9 mouse cellular contexts compared by ENCODE assay signal in the genomic region with DNA sequence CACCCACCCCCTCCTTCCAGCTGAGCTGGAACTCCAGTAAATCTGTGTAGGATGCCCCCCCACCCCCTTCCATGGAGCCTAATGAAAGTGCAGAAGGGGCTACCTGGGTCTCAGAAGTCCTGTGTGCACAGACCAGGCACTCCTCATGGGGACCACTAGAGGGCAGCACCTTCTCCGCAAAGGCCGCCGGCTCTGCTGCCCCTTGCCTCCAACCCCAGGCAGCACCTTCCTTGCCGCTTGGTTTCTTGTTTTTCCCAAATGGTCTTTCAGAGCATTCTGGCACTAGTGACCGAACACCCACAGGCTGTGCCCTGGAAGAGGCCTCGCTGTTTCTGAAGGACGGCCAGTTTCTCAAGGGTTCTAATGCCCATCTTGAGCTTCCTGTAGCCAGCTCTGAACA. TPM values are rescaled to one million over a fixed set of nuclear protein-coding genes. Genes with fewer than 3 reads are reported as not detected.
DNase-seq lines count a peak whose midpoint lies in the region; ATAC-seq and TF ChIP-seq lines count a peak whose summit lies in the region.
"Had no signal": no experiment of that assay in that cellular context is flagged by ENCODE, and none has a peak within 500 bp of the region (broad histone marks: within the 10 kb centered on the region; RNA-seq: fewer than 3 reads in every experiment).

No protein-coding gene starts in this region.

- H3K9ac ChIP-seq in ES-Bruce4 (ENCODE audit: low read depth, poor library complexity, severe bottlenecking) = no peak overlapping the region
- 0 out of 2 replicates have a peak overlapping the region, but pooled peaks have one; percentile 43 for H3K9ac ChIP-seq in intestine, embryonic 16.5 days (ENCODE audit: low read depth, low read length)
- no peak overlapping the region for H3K9ac ChIP-seq in liver, embryonic 16.5 days (ENCODE audit: low read depth, low read length)

- no peaks in the 10 kb centered on the region for H3K9me3 ChIP-seq in ES-Bruce4 (replicated peaks; ENCODE audit: control insufficient read depth, insufficient read depth, low read length, poor library complexity, severe bottlenecking)
- no peaks in the 10 kb centered on the region for H3K9me3 ChIP-seq in intestine, embryonic 16.5 days (ENCODE audit: control insufficient read depth, low read length)
- H3K9me3 ChIP-seq in liver, embryonic 16.5 days (replicated peaks; ENCODE audit: control insufficient read depth, low read length) = no peaks in the 10 kb centered on the region

- 2% methylated on average over 7 of the region's 7 CpGs for WGBS in cerebellum, adult 2 months
- 7% methylated on average over 7 of the region's 7 CpGs for WGBS in intestine, embryonic 16.5 days
- 3% methylated on average over 7 of the region's 7 CpGs for WGBS in liver, embryonic 16.5 days (ENCODE audit: insufficient replicate concordance)

- peak; percentile 94 for TF ChIP-seq CTCF in ES-Bruce4 (IDR thresholded peaks at IDR 0.05; ENCODE audit: low read depth, low read length)
- peak; percentile 81 for TF ChIP-seq CTCF in cerebellum, adult 2 months (IDR thresholded peaks at IDR 0.05; ENCODE audit: borderline replicate concordance, insufficient read depth, low read depth, low read length)

- peak overlapping the region; percentile 36 for H3K4me3 ChIP-seq in ES-Bruce4 (ENCODE audit: low read depth, low read length)
- H3K4me3 ChIP-seq in cerebellum, adult 2 months (replicated peaks; ENCODE audit: insufficient read depth, low read depth, low read length) = no peak overlapping the region
- H3K4me3 ChIP-seq in intestine, embryonic 16.5 days (ENCODE audit: low read length) = 0 out of 2 replicates have a peak overlapping the region, but pooled peaks have one; percentile 14
- H3K4me3 ChIP-seq in liver, embryonic 16.5 days (ENCODE audit: low read depth, low read length) = no peak overlapping the region

- H3K36me3 ChIP-seq in ES-Bruce4 (ENCODE audit: control insufficient read depth, insufficient read depth, low read length, poor library complexity, severe bottlenecking) = no peaks in the 10 kb centered on the region
- H3K36me3 ChIP-seq in intestine, embryonic 16.5 days (ENCODE audit: control insufficient read depth, insufficient read depth, low read length) = no peaks in the 10 kb centered on the region
- no peaks in the 10 kb centered on the region for H3K36me3 ChIP-seq in liver, embryonic 16.5 days (ENCODE audit: control insufficient read depth, insufficient read depth)

- H3K4me2 ChIP-seq in intestine, embryonic 16.5 days (ENCODE audit: low read depth, low read length) = peak overlapping the region; percentile 48
- peak overlapping the region; percentile 39; the same call in 1 of the 2 replicates for H3K4me2 ChIP-seq in liver, embryonic 16.5 days (ENCODE audit: low read depth, low read length)

- H3K4me1 ChIP-seq in ES-Bruce4 (ENCODE audit: control insufficient read depth, insufficient read depth, low read length) = peaks cover 1% of the 10 kb centered on the region
- H3K4me1 ChIP-seq in cerebellum, adult 2 months (ENCODE audit: control insufficient read depth, insufficient read depth, low read length) = no peaks in the 10 kb centered on the region
- no peaks in the 10 kb centered on the region for H3K4me1 ChIP-seq in intestine, embryonic 16.5 days (ENCODE audit: control insufficient read depth, insufficient read depth, low read length)
- peaks cover 4% of the 10 kb centered on the region; the same call in 1 of the 2 replicates for H3K4me1 ChIP-seq in liver, embryonic 16.5 days (ENCODE audit: control insufficient read depth, low read depth, low read length)

- H3K27me3 ChIP-seq in ES-Bruce4 (ENCODE audit: control insufficient read depth, insufficient read depth, low read length, poor library complexity, severe bottlenecking) = no peaks in the 10 kb centered on the region
- H3K27me3 ChIP-seq in cerebellum, adult 2 months (ENCODE audit: control insufficient read depth, insufficient read depth, low read length) = no peaks in the 10 kb centered on the region
- no peaks in the 10 kb centered on the region for H3K27me3 ChIP-seq in intestine, embryonic 16.5 days (replicated peaks; ENCODE audit: control insufficient read depth, insufficient read depth, low read length)
- no peaks in the 10 kb centered on the region for H3K27me3 ChIP-seq in liver, embryonic 16.5 days (ENCODE audit: control insufficient read depth, insufficient read depth, low read depth, low read length)

- DNase-seq in adrenal gland, adult 18-20 months (ENCODE audit: low spot score in 2 of 2) = peak; percentile 15 to 35
- DNase-seq in adrenal gland, adult 8-10 months = no peak
- DNase-seq in cerebellum, adult 2 months = peak; percentile 35 to 45
- DNase-seq in gastrocnemius, postnatal 10 days = peak; percentile 48
- DNase-seq in retina, postnatal 1 day = peak; percentile 77

- no peak overlapping the region for H3K27ac ChIP-seq in ES-Bruce4 (ENCODE audit: insufficient read depth, low read length)
- no peak overlapping the region for H3K27ac ChIP-seq in cerebellum, adult 2 months (ENCODE audit: insufficient read depth, low read length)
- H3K27ac ChIP-seq in intestine, embryonic 16.5 days (ENCODE audit: low read length) = no peak overlapping the region
- H3K27ac ChIP-seq in liver, embryonic 16.5 days (ENCODE audit: low read length) = no peak overlapping the region

- peak; percentile 72 for ATAC-seq in intestine, embryonic 16.5 days
- no peak for ATAC-seq in liver, embryonic 16.5 days (ENCODE audit: low read depth)

- TF ChIP-seq POLR2A in ES-Bruce4 (IDR thresholded peaks at IDR 0.05; ENCODE audit: insufficient read depth, low read length) = no peak
- TF ChIP-seq POLR2A in cerebellum, adult 2 months (IDR thresholded peaks at IDR 0.05; ENCODE audit: borderline replicate concordance, insufficient read depth, low read length) = no peak

- no peak for TF ChIP-seq EP300 in ES-Bruce4 (IDR thresholded peaks at IDR 0.05; ENCODE audit: insufficient read depth, low read depth, low read length)

RNA-seq across cellular contexts. Expression of a gene that starts 24.6 kb away (rescaled TPM):
- 1 to 10 TPM; 1.4 to 2.5 TPM for total RNA-seq in adrenal gland, adult 18-20 months (2021)
- under 1 TPM in 3 of 4 experiments, not detected in 1; 0.30 to 0.70 (median 0.59) TPM for total RNA-seq in adrenal gland, adult 8-10 months (2022)
- polyA plus RNA-seq in ES-Bruce4 (2011; ENCODE audit: insufficient read depth, insufficient read length, low read depth, missing spikeins) = not detected in 2 replicates
- polyA plus RNA-seq in cerebellum, adult 2 months (2012; rRNA removed) = not detected in 2 replicates
- not detected for total RNA-seq in gastrocnemius, postnatal 10 days (2021)
- polyA plus RNA-seq in intestine, embryonic 16.5 days (2015; fragmentation: Nextera tagmentation; extraction: Ambion mirVana) = not detected in 2 replicates
- not detected in 2 replicates for polyA plus RNA-seq in liver, embryonic 16.5 days (2015; fragmentation: Nextera tagmentation; extraction: Ambion mirVana)
- total RNA-seq: left cerebral cortex, postnatal 10 days had no signal

RNA-seq across cellular contexts. Expression of a gene that starts 27.8 kb away (rescaled TPM):
- not detected for total RNA-seq in adrenal gland, adult 18-20 months (2021)
- total RNA-seq in adrenal gland, adult 8-10 months (2022) = not detected
- not detected in 2 replicates for polyA plus RNA-seq in ES-Bruce4 (2011; ENCODE audit: insufficient read depth, insufficient read length, low read depth, missing spikeins)
- polyA plus RNA-seq in cerebellum, adult 2 months (2012; rRNA removed) = not detected in 2 replicates
- total RNA-seq in gastrocnemius, postnatal 10 days (2021) = not detected
- 1.1 and 1.6 TPM in 2 replicates for polyA plus RNA-seq in intestine, embryonic 16.5 days (2015; fragmentation: Nextera tagmentation; extraction: Ambion mirVana)
- polyA plus RNA-seq in liver, embryonic 16.5 days (2015; fragmentation: Nextera tagmentation; extraction: Ambion mirVana) = 0.12 TPM in 1 of 2 replicates, not detected in the other
- total RNA-seq: left cerebral cortex, postnatal 10 days had no signal

RNA-seq across cellular contexts. Expression of a gene that starts 57.5 kb away (rescaled TPM):
- 10 to 100 TPM in 1 of 2 experiments, 1 to 10 TPM in 1; 5.9 to 30.2 TPM for total RNA-seq in adrenal gland, adult 18-20 months (2021)
- total RNA-seq in adrenal gland, adult 8-10 months (2022) = 1 to 10 TPM in 2 of 4 experiments, under 1 TPM in 2; 0.45 to 3.3 (median 1.3) TPM
- polyA plus RNA-seq in ES-Bruce4 (2011; ENCODE audit: insufficient read depth, insufficient read length, low read depth, missing spikeins) = 2.2 TPM in 2 replicates
- polyA plus RNA-seq in cerebellum, adult 2 months (2012; rRNA removed) = 1.7 and 2.2 TPM in 2 replicates
- 1 to 10 TPM; 2.0 to 2.4 TPM for total RNA-seq in gastrocnemius, postnatal 10 days (2021)
- 2.4 and 3.4 TPM in 2 replicates for polyA plus RNA-seq in intestine, embryonic 16.5 days (2015; fragmentation: Nextera tagmentation; extraction: Ambion mirVana)
- polyA plus RNA-seq in liver, embryonic 16.5 days (2015; fragmentation: Nextera tagmentation; extraction: Ambion mirVana) = 0.21 and 0.27 TPM in 2 replicates

RNA-seq across cellular contexts. Expression of a gene that starts 60.0 kb away (rescaled TPM):
- 100 to 1,000 TPM; 471 to 935 TPM for total RNA-seq in adrenal gland, adult 18-20 months (2021)
- 100 to 1,000 TPM; 203 to 424 (median 307) TPM for total RNA-seq in adrenal gland, adult 8-10 months (2022)
- polyA plus RNA-seq in ES-Bruce4 (2011; ENCODE audit: insufficient read depth, insufficient read length, low read depth, missing spikeins) = 1,323 and 1,403 TPM in 2 replicates
- 918 and 961 TPM in 2 replicates for polyA plus RNA-seq in cerebellum, adult 2 months (2012; rRNA removed)
- 100 to 1,000 TPM; 469 to 474 TPM for total RNA-seq in gastrocnemius, postnatal 10 days (2021)
- 1,882 and 2,067 TPM in 2 replicates for polyA plus RNA-seq in intestine, embryonic 16.5 days (2015; fragmentation: Nextera tagmentation; extraction: Ambion mirVana)
- polyA plus RNA-seq in liver, embryonic 16.5 days (2015; fragmentation: Nextera tagmentation; extraction: Ambion mirVana) = 616 and 624 TPM in 2 replicates

Comparison
In these comparisons a context has a peak if more than half of its experiments do, and no peak if none do; other contexts are left out.
1. H3K4me3 ChIP-seq: peak in ES-Bruce4 (single experiment) and intestine, embryonic 16.5 days (single experiment); none in cerebellum, adult 2 months (single experiment) and liver, embryonic 16.5 days (single experiment).